Mouse (Mus musculus): ENCODE results near the gene Myo5a.

GRCm38 (mm10) chr9:75261332-75261872 is 190.6 kb downstream of the Myo5a start:
- TF ChIP-seq POLR2A (IDR thresholded peaks at IDR 0.05; ENCODE audit: borderline replicate concordance, control insufficient read depth, low read depth, low read length) = no peak
- no peak for TF ChIP-seq CTCF (IDR thresholded peaks at IDR 0.05; ENCODE audit: control insufficient read depth, insufficient read depth, low read length)

All from bone marrow, adult 2 months (tissue).